Mouse (Mus musculus): ENCODE results near the gene Srek1ip1.

GRCm38 (mm10) chr13:104821192-104821591 lies 28.9 kb downstream of the Srek1ip1 start:
- TF ChIP-seq CTCF (IDR thresholded peaks at IDR 0.05; ENCODE audit: insufficient read depth, low read depth, low read length) (no peak), POLR2A (IDR thresholded peaks at IDR 0.05; ENCODE audit: insufficient read depth, low read depth, low read length) (no peak)
